Comparison of ENCODE assay signal across 22 mouse cellular contexts in the genomic region with DNA sequence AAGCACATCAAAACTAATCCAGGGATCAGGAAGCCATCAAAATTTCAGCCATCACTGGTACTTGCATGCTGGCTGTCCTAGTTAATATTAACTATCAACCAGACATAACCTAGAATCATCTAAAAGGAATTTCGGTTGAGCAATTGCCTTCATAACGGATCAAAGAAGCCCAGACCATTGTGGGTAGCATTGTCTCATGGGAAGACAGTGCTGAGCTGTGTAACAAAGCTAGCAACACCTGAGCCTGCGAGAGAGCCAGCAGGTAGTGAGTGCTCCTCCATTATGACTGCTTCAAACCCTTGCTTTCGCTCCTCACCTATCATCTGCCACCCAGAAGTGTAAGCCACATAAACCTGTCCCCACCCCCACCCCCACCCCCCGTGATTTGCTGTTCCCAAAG.
"Had no signal": no experiment of that assay in that cellular context is flagged by ENCODE, and none has a peak within 500 bp of the region (broad histone marks: within the 10 kb centered on the region; RNA-seq: fewer than 3 reads in every experiment).

No protein-coding gene starts in this region.

- H3K4me2 ChIP-seq: limb, embryonic 12.5 days; limb, embryonic 15.5 days; lung, embryonic 15.5 days; midbrain, embryonic 13.5 days had no signal

- H3K4me3 ChIP-seq: limb, embryonic 12.5 days; limb, embryonic 15.5 days; lung, embryonic 15.5 days; midbrain, embryonic 10.5 days; midbrain, embryonic 13.5 days; myocyte had no signal

- H3K27me3 ChIP-seq: limb, embryonic 12.5 days; limb, embryonic 15.5 days; lung, embryonic 15.5 days; megakaryocyte, embryonic 14.5 days; midbrain, embryonic 13.5 days had no signal

- H3K4me1 ChIP-seq: limb, embryonic 12.5 days; lung, embryonic 15.5 days; megakaryocyte, embryonic 14.5 days; midbrain, embryonic 10.5 days; midbrain, embryonic 13.5 days had no signal

- DNase-seq: kidney, adult 8-10 months; kidney, postnatal 36 days; left cerebral cortex, postnatal 4 days; lung, adult 18-20 months; lung, postnatal 10 days; lung, postnatal 36 days; right cerebral cortex, adult 18-20 months; right cerebral cortex, postnatal 14 days; right cerebral cortex, postnatal 4 days; thymus, adult 2 months; thymus, postnatal 14 days; thymus, postnatal 4 days had no signal

- H3K36me3 ChIP-seq: limb, embryonic 12.5 days; limb, embryonic 15.5 days; lung, embryonic 15.5 days; midbrain, embryonic 10.5 days; midbrain, embryonic 13.5 days had no signal

- H3K9ac ChIP-seq: limb, embryonic 12.5 days; limb, embryonic 15.5 days; liver, embryonic 14.5 days; lung, embryonic 15.5 days; midbrain, embryonic 13.5 days had no signal

- ATAC-seq: midbrain, embryonic 13.5 days; midbrain, embryonic 16.5 days had no signal

- H3K27ac ChIP-seq: limb, embryonic 12.5 days; limb, embryonic 15.5 days; liver, embryonic 14.5 days; lung, embryonic 15.5 days; midbrain, embryonic 10.5 days; midbrain, embryonic 13.5 days; stomach, postnatal 0 days had no signal

- H3K9me3 ChIP-seq: limb, embryonic 12.5 days; limb, embryonic 15.5 days; lung, embryonic 15.5 days; midbrain, embryonic 10.5 days; midbrain, embryonic 13.5 days had no signal
